Mouse (Mus musculus): Measurements from ENCODE around the gene Gm9972. TPM values are rescaled to one million over a fixed set of nuclear protein-coding genes. Genes with fewer than 3 reads are reported as not detected.

Gene Gm9972
- total and polyA plus RNA-seq, 3 experiments = not detected

GRCm38 (mm10) chr11:43032141-43032540 lies 3.4 kb upstream of the Gm9972 start:
- Histone ChIP-seq H3K36me3 (ENCODE audit: control insufficient read depth, insufficient read depth, low read length) (no peaks in the 10 kb centered on the region), H3K27me3 (ENCODE audit: control insufficient read depth, insufficient read depth, low read length) (no peaks in the 10 kb centered on the region), H3K4me3 (no peak overlapping the region), H3K79me2 (replicated peaks; ENCODE audit: control insufficient read depth, insufficient read depth, low read length) (no peaks in the 10 kb centered on the region), H3K4me1 (ENCODE audit: control insufficient read depth, insufficient read depth, low read length) (no peaks in the 10 kb centered on the region), H3K9ac (ENCODE audit: low read depth, low read length) (no peak overlapping the region), H3K27ac (no peak overlapping the region)
- WGBS = 78% methylated on average over 4 of the region's 4 CpGs
- intact Hi-C loops (cut with DNase I) = no loop called here
- TF ChIP-seq POLR2A (IDR thresholded peaks at IDR 0.05; ENCODE audit: insufficient read depth, low read depth, low read length) = no peak
- no peak for TF ChIP-seq EP300 (IDR thresholded peaks at IDR 0.05; ENCODE audit: insufficient read depth, low read depth, low read length)
- no peak for DNase-seq

- no peak for TF ChIP-seq CTCF (IDR thresholded peaks at IDR 0.05)
- TF ChIP-seq POLR2A (IDR thresholded peaks at IDR 0.05; ENCODE audit: insufficient read depth, low read depth, low read length) = no peak
- no peak for TF ChIP-seq EP300 (IDR thresholded peaks at IDR 0.05; ENCODE audit: insufficient read depth, low read depth, low read length)
- H3K36me3 ChIP-seq (ENCODE audit: control insufficient read depth, insufficient read depth, low read length) = no peaks in the 10 kb centered on the region
- H3K9ac ChIP-seq (ENCODE audit: low read depth, low read length) = no peak overlapping the region
- no peaks in the 10 kb centered on the region for H3K79me2 ChIP-seq (replicated peaks; ENCODE audit: control insufficient read depth, insufficient read depth, low read length)
- no peak for DNase-seq
- no peak overlapping the region for H3K4me3 ChIP-seq
- H3K4me1 ChIP-seq (ENCODE audit: control insufficient read depth, insufficient read depth, low read length) = peaks cover 1% of the 10 kb centered on the region; the same call in 1 of the 2 replicates
- intact Hi-C loops (cut with DNase I) = no loop called here
- H3K27ac ChIP-seq = no peak overlapping the region
- no peaks in the 10 kb centered on the region for H3K27me3 ChIP-seq (ENCODE audit: control insufficient read depth, insufficient read depth, low read length)
- WGBS = 62% methylated on average over 3 of the region's 3 CpGs
These were observed 10.5 kb downstream of the Gm9972 start for GRCm38 (mm10) chr11:43045871-43046548.

- Histone ChIP-seq H3K27ac (no peak overlapping the region), H3K4me3 (no peak overlapping the region), H3K27me3 (ENCODE audit: control insufficient read depth, insufficient read depth, low read length) (no peaks in the 10 kb centered on the region), H3K9ac (ENCODE audit: low read depth, low read length) (no peak overlapping the region), H3K79me2 (replicated peaks; ENCODE audit: control insufficient read depth, insufficient read depth, low read length) (no peaks in the 10 kb centered on the region), H3K36me3 (ENCODE audit: control insufficient read depth, insufficient read depth, low read length) (no peaks in the 10 kb centered on the region), H3K4me1 (ENCODE audit: control insufficient read depth, insufficient read depth, low read length) (peaks cover 1% of the 10 kb centered on the region; the same call in 1 of the 2 replicates)
- intact Hi-C loops (cut with DNase I) = no loop called here
- 60% methylated on average over 1 of the region's 1 CpGs for WGBS
- TF ChIP-seq POLR2A (IDR thresholded peaks at IDR 0.05; ENCODE audit: insufficient read depth, low read depth, low read length) (no peak), EP300 (IDR thresholded peaks at IDR 0.05; ENCODE audit: insufficient read depth, low read depth, low read length) (no peak), CTCF (IDR thresholded peaks at IDR 0.05) (no peak)
- DNase-seq = no peak
These were observed 13.8 kb downstream of the Gm9972 start for GRCm38 (mm10) chr11:43049363-43049762.

GRCm38 (mm10) chr11:43054972-43055371 lies 19.4 kb downstream of the Gm9972 start:
- intact Hi-C loops (cut with DNase I) = no loop called here
- Histone ChIP-seq H3K4me3 (no peak overlapping the region), H3K79me2 (replicated peaks; ENCODE audit: control insufficient read depth, insufficient read depth, low read length) (no peaks in the 10 kb centered on the region), H3K4me1 (ENCODE audit: control insufficient read depth, insufficient read depth, low read length) (peaks cover 1% of the 10 kb centered on the region; the same call in 1 of the 2 replicates), H3K36me3 (ENCODE audit: control insufficient read depth, insufficient read depth, low read length) (no peaks in the 10 kb centered on the region), H3K27me3 (ENCODE audit: control insufficient read depth, insufficient read depth, low read length) (no peaks in the 10 kb centered on the region), H3K9ac (ENCODE audit: low read depth, low read length) (no peak overlapping the region), H3K27ac (no peak overlapping the region)
- no peak for DNase-seq
- WGBS = 79% methylated on average over 5 of the region's 5 CpGs
- TF ChIP-seq CTCF (IDR thresholded peaks at IDR 0.05) (no peak), POLR2A (IDR thresholded peaks at IDR 0.05; ENCODE audit: insufficient read depth, low read depth, low read length) (no peak), EP300 (IDR thresholded peaks at IDR 0.05; ENCODE audit: insufficient read depth, low read depth, low read length) (no peak)

- Histone ChIP-seq H3K36me3 (ENCODE audit: control insufficient read depth, insufficient read depth, low read length) (no peaks in the 10 kb centered on the region), H3K27ac (no peak overlapping the region), H3K9ac (ENCODE audit: low read depth, low read length) (no peak overlapping the region), H3K79me2 (replicated peaks; ENCODE audit: control insufficient read depth, insufficient read depth, low read length) (no peaks in the 10 kb centered on the region), H3K4me1 (ENCODE audit: control insufficient read depth, insufficient read depth, low read length) (no peaks in the 10 kb centered on the region), H3K27me3 (ENCODE audit: control insufficient read depth, insufficient read depth, low read length) (no peaks in the 10 kb centered on the region), H3K4me3 (no peak overlapping the region)
- intact Hi-C loops (cut with DNase I) = no loop called here
- 35% methylated on average over 5 of the region's 5 CpGs for WGBS
- DNase-seq = no peak
- TF ChIP-seq CTCF (IDR thresholded peaks at IDR 0.05) (no peak), EP300 (IDR thresholded peaks at IDR 0.05; ENCODE audit: insufficient read depth, low read depth, low read length) (no peak)
These were observed 24.0 kb downstream of the Gm9972 start for GRCm38 (mm10) chr11:43059437-43059970.

- WGBS = 25% methylated on average over 3 of the region's 3 CpGs
- H3K27ac ChIP-seq = no peak overlapping the region
- intact Hi-C loops (cut with DNase I) = no loop called here
- no peak for TF ChIP-seq EP300 (IDR thresholded peaks at IDR 0.05; ENCODE audit: insufficient read depth, low read depth, low read length)
- no peak for TF ChIP-seq POLR2A (IDR thresholded peaks at IDR 0.05; ENCODE audit: insufficient read depth, low read depth, low read length)
- TF ChIP-seq CTCF (IDR thresholded peaks at IDR 0.05) = no peak
- no peak for DNase-seq
- H3K27me3 ChIP-seq (ENCODE audit: control insufficient read depth, insufficient read depth, low read length) = no peaks in the 10 kb centered on the region
- no peak overlapping the region for H3K9ac ChIP-seq (ENCODE audit: low read depth, low read length)
- H3K4me1 ChIP-seq (ENCODE audit: control insufficient read depth, insufficient read depth, low read length) = no peaks in the 10 kb centered on the region
- H3K79me2 ChIP-seq (replicated peaks; ENCODE audit: control insufficient read depth, insufficient read depth, low read length) = no peaks in the 10 kb centered on the region
- no peak overlapping the region for H3K4me3 ChIP-seq
- H3K36me3 ChIP-seq (ENCODE audit: control insufficient read depth, insufficient read depth, low read length) = no peaks in the 10 kb centered on the region
These were observed 26.7 kb downstream of the Gm9972 start for GRCm38 (mm10) chr11:43062286-43062685.
